Mouse (Mus musculus): Measurements from ENCODE around the gene Pmis2. TPM values are rescaled to one million over a fixed set of nuclear protein-coding genes. Genes with fewer than 3 reads are reported as not detected.

Pmis2 gene
- not detected in 2 replicates for polyA plus RNA-seq (2012; rRNA removed; ENCODE audit: low replicate concordance)

GRCm38 (mm10) chr7:30671480-30671879 lies at the start of gene Pmis2:
TSS of gene Pmis2 (minus strand) at chr7:30671605.

GRCm38 (mm10) chr7:30711942-30712341 lies 40.5 kb upstream of the Pmis2 start, which contains the start of gene Atp4a:
TSS of gene Atp4a (plus strand) at chr7:30712209.

GRCm38 (mm10) chr7:30698589-30698988 lies 27.2 kb upstream of the Pmis2 start, which contains the start of gene 2200002J24Rik:
TSS of gene 2200002J24Rik (plus strand) at chr7:30698926.

GRCm38 (mm10) chr7:30664529-30665200 lies 6.7 kb downstream of the Pmis2 start, which contains the start of gene Haus5:
TSS of gene Haus5 (minus strand) at chr7:30664994.

GRCm38 (mm10) chr7:30649591-30650540 lies 21.5 kb downstream of the Pmis2 start, which contains the start of gene Rbm42:
TSS of gene Rbm42 (minus strand) at chr7:30650317.

GRCm38 (mm10) chr7:30635752-30636151 lies 35.7 kb downstream of the Pmis2 start, which contains the start of gene Etv2:
TSS of gene Etv2 (minus strand) at chr7:30635852.

GRCm38 (mm10) chr7:30625530-30626384 lies 45.6 kb downstream of the Pmis2 start, which contains the start of gene Cox6b1:
TSS of gene Cox6b1 (minus strand) at chr7:30626151.

Other genes starting within 250 kb of the Pmis2 start
- 5.3 and 8.6 TPM in 2 replicates for gene Nfkbid, start 249.9 kb downstream of the Pmis2 start, polyA plus RNA-seq (2012; rRNA removed; ENCODE audit: low replicate concordance)
- gene Aplp1, start 226.1 kb downstream of the Pmis2 start, polyA plus RNA-seq (2012; rRNA removed; ENCODE audit: low replicate concordance) = 24.5 and 168 TPM in 2 replicates
- 0.39 TPM in 1 of 2 replicates, not detected in the other for gene Kirrel2, start 213.9 kb downstream of the Pmis2 start, polyA plus RNA-seq (2012; rRNA removed; ENCODE audit: low replicate concordance)
- gene Nphs1, start 213.3 kb downstream of the Pmis2 start, polyA plus RNA-seq (2012; rRNA removed; ENCODE audit: low replicate concordance) = 2.5 TPM in 1 of 2 replicates, not detected in the other
- 2.3 and 37.6 TPM in 2 replicates for gene Prodh2, start 178.0 kb downstream of the Pmis2 start, polyA plus RNA-seq (2012; rRNA removed; ENCODE audit: low replicate concordance)
- 10.8 and 15.1 TPM in 2 replicates for gene Arhgap33, start 136.5 kb downstream of the Pmis2 start, polyA plus RNA-seq (2012; rRNA removed; ENCODE audit: low replicate concordance)
- 56.3 and 114 TPM in 2 replicates for gene Hspb6, start 119.4 kb downstream of the Pmis2 start, polyA plus RNA-seq (2012; rRNA removed; ENCODE audit: low replicate concordance)
- 3.6 and 5.5 TPM in 2 replicates for gene Proser3, start 119.3 kb downstream of the Pmis2 start, polyA plus RNA-seq (2012; rRNA removed; ENCODE audit: low replicate concordance)
- gene Lin37, start 111.8 kb downstream of the Pmis2 start, polyA plus RNA-seq (2012; rRNA removed; ENCODE audit: low replicate concordance) = 28.6 and 40.9 TPM in 2 replicates
- 56.6 and 64.2 TPM in 2 replicates for gene U2af1l4, start 108.3 kb downstream of the Pmis2 start, polyA plus RNA-seq (2012; rRNA removed; ENCODE audit: low replicate concordance)
- 0.55 and 1.2 TPM in 2 replicates for gene Gm49396, start 108.3 kb downstream of the Pmis2 start, polyA plus RNA-seq (2012; rRNA removed; ENCODE audit: low replicate concordance)
- gene Psenen, start 108.0 kb downstream of the Pmis2 start, polyA plus RNA-seq (2012; rRNA removed; ENCODE audit: low replicate concordance) = 105 and 155 TPM in 2 replicates
- gene Igflr1, start 106.2 kb downstream of the Pmis2 start, polyA plus RNA-seq (2012; rRNA removed; ENCODE audit: low replicate concordance) = 12.6 and 14.4 TPM in 2 replicates
- 31.9 and 38.5 TPM in 2 replicates for gene Kmt2b, start 82.9 kb downstream of the Pmis2 start, polyA plus RNA-seq (2012; rRNA removed; ENCODE audit: low replicate concordance)
- gene Zbtb32, start 72.7 kb downstream of the Pmis2 start, polyA plus RNA-seq (2012; rRNA removed; ENCODE audit: low replicate concordance) = 2.3 and 3.2 TPM in 2 replicates
- 1.1 and 3.8 TPM in 2 replicates for gene Upk1a, start 58.8 kb downstream of the Pmis2 start, polyA plus RNA-seq (2012; rRNA removed; ENCODE audit: low replicate concordance)
- gene Cox6b1, start 45.5 kb downstream of the Pmis2 start, polyA plus RNA-seq (2012; rRNA removed; ENCODE audit: low replicate concordance) = 382 and 584 TPM in 2 replicates
- not detected in 2 replicates for gene Etv2, start 35.8 kb downstream of the Pmis2 start, polyA plus RNA-seq (2012; rRNA removed; ENCODE audit: low replicate concordance)
- gene Rbm42, start 21.3 kb downstream of the Pmis2 start, polyA plus RNA-seq (2012; rRNA removed; ENCODE audit: low replicate concordance) = 73.7 and 104 TPM in 2 replicates
- 4.7 and 7.0 TPM in 2 replicates for gene Haus5, start 6.6 kb downstream of the Pmis2 start, polyA plus RNA-seq (2012; rRNA removed; ENCODE audit: low replicate concordance)
- 10.2 and 19.1 TPM in 2 replicates for gene 2200002J24Rik, start 27.3 kb upstream of the Pmis2 start, polyA plus RNA-seq (2012; rRNA removed; ENCODE audit: low replicate concordance)
- 0.88 and 2.5 TPM in 2 replicates for gene Atp4a, start 40.6 kb upstream of the Pmis2 start, polyA plus RNA-seq (2012; rRNA removed; ENCODE audit: low replicate concordance)
- gene Tmem147, start 57.9 kb upstream of the Pmis2 start, polyA plus RNA-seq (2012; rRNA removed; ENCODE audit: low replicate concordance) = 237 and 269 TPM in 2 replicates
- gene Gapdhs, start 72.1 kb upstream of the Pmis2 start, polyA plus RNA-seq (2012; rRNA removed; ENCODE audit: low replicate concordance) = not detected in 2 replicates
- gene Sbsn, start 79.9 kb upstream of the Pmis2 start, polyA plus RNA-seq (2012; rRNA removed; ENCODE audit: low replicate concordance) = 0.18 and 0.44 TPM in 2 replicates
- gene Dmkn, start 92.2 kb upstream of the Pmis2 start, polyA plus RNA-seq (2012; rRNA removed; ENCODE audit: low replicate concordance) = 1.8 and 2.2 TPM in 2 replicates
- gene Krtdap, start 116.3 kb upstream of the Pmis2 start, polyA plus RNA-seq (2012; rRNA removed; ENCODE audit: low replicate concordance) = not detected in 2 replicates
- 13.3 and 15.3 TPM in 2 replicates for gene Ffar2, start 152.2 kb upstream of the Pmis2 start, polyA plus RNA-seq (2012; rRNA removed; ENCODE audit: low replicate concordance)
- 1.8 and 1.9 TPM in 2 replicates for gene Ffar3, start 184.6 kb upstream of the Pmis2 start, polyA plus RNA-seq (2012; rRNA removed; ENCODE audit: low replicate concordance)
- 0.26 and 0.87 TPM in 2 replicates for gene Ffar1, start 190.0 kb upstream of the Pmis2 start, polyA plus RNA-seq (2012; rRNA removed; ENCODE audit: low replicate concordance)
- 0.71 and 3.5 TPM in 2 replicates for gene Cd22, start 208.7 kb upstream of the Pmis2 start, polyA plus RNA-seq (2012; rRNA removed; ENCODE audit: low replicate concordance)
- gene Mag, start 243.3 kb upstream of the Pmis2 start, polyA plus RNA-seq (2012; rRNA removed; ENCODE audit: low replicate concordance) = 0.37 and 0.68 TPM in 2 replicates